Mouse (Mus musculus) neutrophil, adult 5-6 weeks (primary cell): ENCODE results near the gene Pgpep1. TPM values are rescaled to one million over a fixed set of nuclear protein-coding genes. Genes with fewer than 3 reads are reported as not detected.
A peak's percentile ranks its signal among the peaks of the same experiment; 100 is the strongest.

Experiments used
- ATAC-seq: fragments of 151-379, 151-347 bp; 2 replicates; pipeline ENCODE4 v1.8.0; 2017; ENCODE audit warnings: mild to moderate bottlenecking, moderate TSS enrichment; ENCODE audit not compliant: insufficient number of reproducible peaks, poor library complexity, low FRiP score, severe bottlenecking; ENCODE audit errors: extremely low read depth
- total RNA-seq: library from RNA; stranded (forward); fragments of 200-1000 nt; gene quantifications from 2 replicates; pipeline ENCODE4 v1.2.3, GENCODE M21; 2017

Pgpep1 gene
- total RNA-seq, 1 experiment from 2014 or later: 4.4 TPM

- no peak for ATAC-seq
These were observed 33.4 kb upstream of the Pgpep1 start for GRCm38 (mm10) chr8:70693636-70694035.

DNA sequence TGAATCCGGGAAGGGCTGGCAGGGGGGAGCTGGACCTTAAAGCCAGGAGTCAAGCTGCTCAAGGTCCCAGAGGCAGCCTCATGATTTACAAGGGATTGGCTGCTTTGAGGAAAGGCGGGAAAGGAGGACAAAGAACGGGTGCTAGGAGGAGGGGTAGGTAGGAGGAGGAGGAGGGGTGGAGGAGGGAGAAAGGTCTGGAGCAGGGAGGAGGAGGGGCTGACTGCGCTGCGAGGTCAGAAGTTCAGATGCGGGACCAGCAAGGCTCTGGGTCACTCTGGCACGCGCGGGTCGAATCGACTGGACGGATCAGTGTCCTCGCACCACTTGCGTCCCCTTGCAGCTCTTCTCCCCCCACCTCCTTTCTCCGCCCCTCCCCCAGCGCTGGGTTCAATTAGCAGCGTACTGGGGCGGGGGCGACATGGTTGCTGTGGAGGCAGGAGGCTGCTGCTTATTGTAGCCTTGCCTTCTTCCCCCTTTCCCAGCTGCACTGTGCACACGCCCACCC lies 31.6 kb upstream of the Pgpep1 start:
- ATAC-seq: no peak

GRCm38 (mm10) chr8:70691230-70691629 lies 31.0 kb upstream of the Pgpep1 start:
- ATAC-seq: no peak

GRCm38 (mm10) chr8:70689892-70690390 lies 29.8 kb upstream of the Pgpep1 start:
- ATAC-seq: no peak

- no peak for ATAC-seq
These were observed 27.9 kb upstream of the Pgpep1 start for GRCm38 (mm10) chr8:70688136-70688535.

DNA sequence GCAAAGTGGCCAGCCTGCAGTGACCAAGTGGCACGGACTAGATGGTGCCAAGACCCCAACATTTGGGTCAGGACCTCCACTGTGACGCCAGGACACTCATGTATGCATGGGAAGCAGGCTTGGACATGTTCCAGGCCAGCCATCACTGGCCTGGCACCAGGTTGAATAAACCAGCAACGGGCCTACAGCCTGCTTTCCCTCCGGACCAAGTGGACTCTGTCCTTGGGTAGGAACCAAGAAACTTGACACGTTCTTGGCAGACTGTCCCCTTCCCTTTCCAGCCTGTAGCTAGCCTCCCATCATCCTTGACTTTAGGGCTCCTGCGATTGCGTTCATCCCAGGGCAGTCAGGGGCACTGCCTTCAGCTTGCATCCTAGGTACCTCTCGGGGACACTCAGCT lies 27.4 kb upstream of the Pgpep1 start:
- no peak for ATAC-seq

- no peak for ATAC-seq
These were observed 24.1 kb upstream of the Pgpep1 start for GRCm38 (mm10) chr8:70684291-70684690.

DNA sequence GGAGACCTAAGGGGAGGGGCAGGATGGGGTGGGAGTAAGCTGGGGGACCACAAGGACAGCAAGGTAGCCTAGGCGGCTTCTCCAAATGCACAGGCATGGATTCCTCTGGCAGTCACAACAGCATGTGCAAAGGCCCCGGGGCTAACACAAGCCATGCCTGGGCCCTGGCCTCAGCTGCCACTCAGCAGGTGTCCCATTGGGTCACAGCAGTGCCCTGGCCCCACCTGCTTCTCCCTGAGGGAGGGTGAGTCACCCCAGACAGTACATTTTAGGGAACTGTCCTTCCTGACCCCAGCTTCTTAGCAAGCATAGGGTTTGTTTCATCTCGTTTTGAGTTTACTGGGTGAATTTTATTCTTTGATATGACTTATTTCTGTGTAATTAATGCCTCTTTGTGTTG lies 22.5 kb upstream of the Pgpep1 start:
- ATAC-seq: peak; percentile 67

GRCm38 (mm10) chr8:70682193-70682592 lies 22.0 kb upstream of the Pgpep1 start:
- no peak for ATAC-seq

- no peak for ATAC-seq
These were observed 21.2 kb upstream of the Pgpep1 start for GRCm38 (mm10) chr8:70681410-70681809.

- ATAC-seq: no peak
These were observed 19.9 kb upstream of the Pgpep1 start for GRCm38 (mm10) chr8:70680039-70680438.

DNA sequence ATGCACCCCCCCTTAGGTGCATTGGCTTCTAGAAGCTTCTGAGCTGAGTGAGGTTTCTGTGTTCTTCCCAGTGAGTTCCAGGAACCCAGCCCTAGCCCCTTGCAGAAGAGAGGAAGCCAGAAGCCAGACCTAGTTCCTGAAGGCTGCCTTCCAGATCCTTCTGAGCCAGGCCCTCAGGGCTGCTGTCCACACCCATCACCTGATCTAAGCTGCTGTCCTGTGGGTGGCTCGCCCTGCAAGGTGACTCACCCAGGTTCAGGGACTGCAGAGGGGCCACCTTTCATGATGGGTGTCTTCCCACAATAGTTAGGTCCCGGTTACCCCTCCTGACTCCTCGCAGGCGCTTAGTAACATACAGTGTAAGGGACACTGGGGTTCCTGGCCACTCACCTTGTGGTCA lies 19.2 kb upstream of the Pgpep1 start:
- ATAC-seq: no peak

DNA sequence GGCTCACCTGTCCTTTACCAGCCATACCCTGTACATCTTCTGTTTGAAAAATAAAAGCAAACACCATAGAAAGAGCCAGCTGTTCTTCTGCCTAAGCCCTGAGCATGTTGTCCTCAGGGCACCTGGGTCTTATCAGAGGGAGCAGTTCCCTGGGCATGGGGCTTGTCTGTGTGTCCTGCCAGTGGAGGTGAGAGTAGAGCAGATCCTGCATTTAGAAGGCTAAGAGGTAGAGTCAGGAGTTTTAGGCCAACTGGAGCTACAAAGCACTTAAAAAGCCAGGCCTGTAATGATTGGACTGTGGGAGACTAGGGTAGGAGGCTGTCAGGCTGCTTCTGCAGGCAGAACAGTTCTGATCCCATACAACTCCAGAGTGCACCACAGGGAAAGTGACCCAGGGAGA lies 18.5 kb upstream of the Pgpep1 start:
- no peak for ATAC-seq

DNA sequence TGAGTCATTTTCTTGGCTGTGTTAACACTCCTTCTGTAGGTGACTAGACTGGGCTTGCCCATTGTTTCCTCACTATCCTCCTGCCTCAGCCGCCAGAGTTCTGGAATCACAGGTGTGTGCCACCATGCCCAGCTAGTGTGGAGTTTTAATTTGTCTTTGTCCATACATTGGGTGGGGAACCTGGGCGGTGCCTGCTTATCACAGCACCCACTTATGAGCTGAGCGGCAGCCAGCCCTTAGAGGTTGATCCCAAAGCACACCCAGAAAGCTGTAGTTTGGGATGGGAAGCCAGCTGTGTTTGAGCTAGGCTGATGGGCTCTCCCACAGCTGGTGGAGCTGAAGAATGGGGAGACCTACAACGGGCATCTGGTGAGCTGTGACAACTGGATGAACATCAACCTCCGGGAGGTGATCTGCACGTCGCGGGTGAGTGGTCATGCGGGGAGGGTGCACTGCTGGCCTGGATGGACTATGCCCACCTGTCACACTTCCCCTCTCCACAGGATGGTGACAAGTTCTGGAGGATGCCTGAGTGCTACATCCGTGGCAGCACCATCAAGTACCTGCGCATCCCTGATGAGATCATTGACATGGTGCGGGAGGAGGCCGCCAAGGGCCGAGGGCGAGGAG lies 17.4 kb upstream of the Pgpep1 start:
- ATAC-seq: no peak

DNA sequence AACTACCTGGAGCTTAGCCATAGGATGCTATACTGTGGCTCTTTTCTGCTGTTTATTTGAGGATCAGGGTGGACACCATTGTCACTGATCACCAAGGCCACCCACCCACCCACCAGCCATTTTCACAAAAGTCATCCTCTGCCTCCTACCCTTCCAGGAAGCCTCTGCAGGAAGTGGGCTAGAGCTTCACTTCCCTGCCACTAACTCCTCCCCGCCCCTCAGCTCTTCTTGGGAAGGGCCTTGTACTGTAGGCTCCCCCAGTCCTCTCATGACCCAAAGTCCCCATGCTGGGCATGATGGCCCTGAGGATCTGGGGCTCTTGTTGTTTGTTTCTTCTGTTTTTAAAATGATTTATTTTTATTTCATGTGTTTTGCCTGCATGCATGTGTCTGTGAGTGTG lies 15.1 kb upstream of the Pgpep1 start:
- no peak for ATAC-seq

- no peak for ATAC-seq
These were observed 14.5 kb upstream of the Pgpep1 start for GRCm38 (mm10) chr8:70674716-70675115.

DNA sequence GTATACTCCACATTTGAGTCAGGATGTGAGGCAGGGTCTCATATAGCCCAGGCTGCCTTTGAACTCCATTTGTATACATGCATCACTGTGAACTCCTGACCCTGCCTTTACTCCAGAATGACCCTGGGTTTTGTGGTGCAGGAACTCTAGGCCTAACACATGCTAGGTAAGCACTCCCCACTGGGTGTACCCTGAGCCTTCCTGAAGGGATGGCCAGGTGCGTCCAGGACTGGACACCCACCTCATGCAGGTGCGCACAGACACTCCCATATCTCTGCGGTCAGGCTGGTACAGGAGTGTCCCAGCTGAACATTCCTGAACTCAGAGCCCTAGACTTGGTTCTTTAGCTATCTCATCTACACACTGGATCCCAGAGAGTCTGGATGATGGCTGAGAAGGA lies 13.9 kb upstream of the Pgpep1 start:
- ATAC-seq: no peak

GRCm38 (mm10) chr8:70673079-70673856 lies 13.1 kb upstream of the Pgpep1 start, which contains the start of gene Lsm4:
TSS of gene Lsm4 (plus strand) at chr8:70673248.
- ATAC-seq: peak; percentile 91

- no peak for ATAC-seq
These were observed 12.3 kb upstream of the Pgpep1 start for GRCm38 (mm10) chr8:70672325-70673078.
